Comparison of ENCODE assay signal across 12 mouse cellular contexts in genomic region chr5:4020018-4020417, GRCm38 (mm10).
"Had no signal": no experiment of that assay in that cellular context is flagged by ENCODE, and none has a peak within 500 bp of the region (broad histone marks: within the 10 kb centered on the region; RNA-seq: fewer than 3 reads in every experiment).

No protein-coding gene starts in this region.

- H3K4me3 ChIP-seq: kidney, embryonic 15.5 days; layer of hippocampus, adult 2 months; limb, embryonic 13.5 days; midbrain, embryonic 10.5 days; myocyte; neural tube, embryonic 15.5 days; stomach, embryonic 15.5 days had no signal

- H3K27me3 ChIP-seq: kidney, embryonic 15.5 days; limb, embryonic 13.5 days; neural tube, embryonic 15.5 days; stomach, embryonic 15.5 days had no signal

- H3K9me3 ChIP-seq: kidney, embryonic 15.5 days; limb, embryonic 13.5 days; midbrain, embryonic 10.5 days; neural tube, embryonic 15.5 days; stomach, embryonic 15.5 days had no signal

- H3K36me3 ChIP-seq: stomach, embryonic 15.5 days had no signal

- DNase-seq: left cerebral cortex, postnatal 4 days; lung, adult 18-20 months; midbrain, embryonic 14.5 days; spleen, adult 18-20 months; thymus, postnatal 4 days had no signal

- H3K4me2 ChIP-seq: kidney, embryonic 15.5 days; limb, embryonic 13.5 days; neural tube, embryonic 15.5 days; stomach, embryonic 15.5 days had no signal

- H3K9ac ChIP-seq: kidney, embryonic 15.5 days; limb, embryonic 13.5 days; neural tube, embryonic 15.5 days; stomach, embryonic 15.5 days had no signal

- H3K4me1 ChIP-seq: midbrain, embryonic 10.5 days; stomach, embryonic 15.5 days had no signal

- H3K27ac ChIP-seq: kidney, embryonic 15.5 days; layer of hippocampus, adult 2 months; limb, embryonic 13.5 days; midbrain, embryonic 10.5 days; neural tube, embryonic 15.5 days; stomach, embryonic 15.5 days had no signal
